Mouse (Mus musculus) hindbrain, embryonic 15.5 days (tissue): ENCODE measurements around the gene Fbxl20. TPM values are rescaled to one million over a fixed set of nuclear protein-coding genes. Genes with fewer than 3 reads are reported as not detected.

ENCODE experiments used
- ATAC-seq: fragments of 200-750 bp; cut with Nextera tagmentation; 2 replicates; pipeline ENCODE4 v1.8.0; 2017; ENCODE audit warnings: low read depth, moderate number of reproducible peaks, moderate TSS enrichment; ENCODE audit not compliant: low FRiP score
- H3K27ac ChIP-seq: fragments of 300-500 bp; sonication (generic); replicated peaks from 2 replicates; pipeline ENCODE4 v1.5.1; 2015; ENCODE audit warnings: mild to moderate bottlenecking, inconsistent platforms
- H3K27me3 ChIP-seq: fragments of 300-500 bp; sonication (generic); 2 replicates; pipeline ENCODE4 v1.6.1; 2015; ENCODE audit warnings: control low read depth, inconsistent platforms
- H3K36me3 ChIP-seq: fragments of 300-500 bp; sonication (generic); 2 replicates; pipeline ENCODE4 v1.6.1; 2015; ENCODE audit warnings: control low read depth, inconsistent platforms
- H3K4me1 ChIP-seq: fragments of 300-500 bp; sonication (generic); replicated peaks from 2 replicates; pipeline ENCODE4 v1.6.1; 2015; ENCODE audit warnings: control low read depth, inconsistent platforms
- H3K4me2 ChIP-seq: fragments of 300-500 bp; sonication (generic); 2 replicates; pipeline ENCODE4 v1.6.1; 2015; ENCODE audit warnings: moderate library complexity, mild to moderate bottlenecking, inconsistent platforms
- H3K4me3 ChIP-seq: fragments of 300-500 bp; sonication (generic); 2 replicates; pipeline ENCODE4 v1.5.1; 2015; ENCODE audit warnings: mild to moderate bottlenecking, inconsistent platforms
- H3K9ac ChIP-seq: fragments of 300-500 bp; sonication (generic); 2 replicates; pipeline ENCODE4 v1.6.1; 2015; ENCODE audit warnings: inconsistent platforms
- H3K9me3 ChIP-seq: fragments of 300-500 bp; sonication (generic); 2 replicates; pipeline ENCODE4 v1.6.1; 2016; ENCODE audit warnings: control low read depth, inconsistent platforms
- WGBS: fragments of 180-500 bp; shearing (Covaris S2); methylation state at CpG from one replicate; pipeline ENCODE4 v1.1.7; 2015; 5-methylcytosine and 5-hydroxymethylcytosine counted together
- polyA plus RNA-seq: library from polyadenylated mRNA; unstranded; fragments of >200 nt; fragmentation: Nextera tagmentation; extraction: Ambion mirVana; gene quantifications from 2 replicates; pipeline ENCODE4 v1.2.1, GENCODE M21; 2015

The Fbxl20 gene
- polyA plus RNA-seq, 1 experiment from 2014 or later = 27.5 TPM

DNA sequence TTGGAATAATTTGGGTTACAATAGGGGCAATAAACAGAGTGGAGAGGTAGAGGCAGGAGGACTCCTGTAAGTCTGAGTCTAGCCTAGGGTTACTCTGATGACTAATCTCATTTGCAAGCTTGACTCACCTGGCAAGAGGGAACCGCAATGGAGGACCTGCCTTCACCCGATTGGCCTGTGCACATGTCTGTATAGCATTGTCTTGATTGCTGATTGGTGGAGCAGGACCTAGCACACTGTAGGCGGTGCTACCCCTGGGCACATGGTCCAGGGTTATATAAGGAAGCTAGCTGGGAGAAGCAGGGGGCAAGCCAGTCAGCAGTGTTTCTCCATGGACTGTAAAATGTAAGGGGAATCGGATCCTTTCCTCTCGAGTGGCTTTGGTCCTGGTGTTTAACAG, 92.2 kb downstream of the Fbxl20 start:
- H3K4me3 ChIP-seq = no peak overlapping the region
- peaks cover 16% of the 10 kb centered on the region for H3K4me1 ChIP-seq
- no peaks in the 10 kb centered on the region for H3K9me3 ChIP-seq
- H3K9ac ChIP-seq = no peak overlapping the region
- H3K27me3 ChIP-seq = peaks cover 11% of the 10 kb centered on the region
- no peak overlapping the region for H3K27ac ChIP-seq
- no peak for ATAC-seq
- H3K36me3 ChIP-seq = no peaks in the 10 kb centered on the region
- WGBS = 84% methylated on average over 5 of the region's 5 CpGs
- no peak overlapping the region for H3K4me2 ChIP-seq

GRCm38 (mm10) chr11:98057466-98057865, 92.7 kb downstream of the Fbxl20 start:
- H3K9ac ChIP-seq = no peak overlapping the region
- H3K4me2 ChIP-seq = no peak overlapping the region
- H3K9me3 ChIP-seq = no peaks in the 10 kb centered on the region
- WGBS = 31% methylated on average over 9 of the region's 9 CpGs
- no peak overlapping the region for H3K4me3 ChIP-seq
- ATAC-seq = no peak
- H3K4me1 ChIP-seq = peaks cover 21% of the 10 kb centered on the region
- peaks cover 16% of the 10 kb centered on the region for H3K27me3 ChIP-seq
- no peak overlapping the region for H3K27ac ChIP-seq
- no peaks in the 10 kb centered on the region for H3K36me3 ChIP-seq

DNA sequence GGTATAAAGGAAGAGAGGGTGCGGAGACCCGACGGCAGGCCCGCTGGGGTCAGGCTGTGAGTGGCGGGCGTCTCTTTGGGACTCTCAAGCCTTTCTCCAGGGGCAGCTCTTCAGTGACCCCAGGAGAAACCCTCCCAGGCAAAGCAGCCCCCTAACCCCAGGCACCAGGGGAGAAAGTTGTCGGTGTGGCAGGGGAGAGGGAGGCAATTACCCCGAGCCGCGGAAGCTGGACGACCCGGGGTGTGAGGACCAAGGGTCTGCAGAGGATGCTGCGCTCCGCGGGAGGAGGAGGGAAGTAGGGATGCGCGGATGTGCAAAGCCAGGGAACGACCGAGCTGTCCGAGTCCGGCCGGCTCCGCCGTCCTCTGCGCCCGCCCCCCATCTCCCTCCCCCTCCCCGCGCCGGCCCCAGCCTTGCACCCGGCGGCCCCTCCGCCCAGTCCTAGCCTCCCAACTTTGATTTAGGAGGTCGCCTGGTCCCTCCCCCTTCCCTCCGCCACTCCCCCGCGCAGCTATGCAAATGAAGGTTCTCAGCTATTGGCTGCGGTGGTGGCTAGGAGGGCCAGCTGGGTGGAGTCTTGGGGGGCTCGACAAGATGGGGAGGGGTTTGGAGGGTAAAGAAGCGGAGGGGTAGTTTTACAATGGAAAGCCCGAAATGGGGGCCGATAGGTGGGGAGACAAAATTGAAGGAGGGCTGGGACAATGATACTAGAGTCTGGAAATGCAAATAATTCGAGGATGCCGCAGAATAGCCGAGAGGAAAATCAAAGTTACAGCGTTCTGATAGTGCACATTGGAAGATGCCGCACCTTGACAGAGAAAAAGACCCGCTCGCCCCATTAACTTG, 97.0 kb downstream of the Fbxl20 start, which contains the start of gene Stac2:
Stac2 (minus strand) TSS at position 474 of the 846 bp plus-strand sequence.
- WGBS = under 1% methylated on average over 32 of the region's 48 CpGs

GRCm38 (mm10) chr11:98052129-98052988, 97.8 kb downstream of the Fbxl20 start:
- Histone ChIP-seq H3K27ac (peak overlapping the region; percentile 57), H3K9me3 (no peaks in the 10 kb centered on the region), H3K36me3 (no peaks in the 10 kb centered on the region), H3K4me1 (peaks cover 31% of the 10 kb centered on the region), H3K27me3 (peaks cover 33% of the 10 kb centered on the region), H3K9ac (peak overlapping the region; percentile 63), H3K4me2 (peak overlapping the region; percentile 78), H3K4me3 (peak overlapping the region; percentile 63)
- WGBS = under 1% methylated on average over 76 of the region's 83 CpGs
- ATAC-seq = peak; percentile 36; the same call in 1 of the 2 replicates

More for the DNA sequence above, 97.0 kb downstream of the Fbxl20 start, which contains the start of gene Stac2:
- H3K4me3 ChIP-seq = peak within 1 kb of the TSS; percentile 63
- no peaks in the 10 kb centered on the region for H3K9me3 ChIP-seq
- peak; percentile 90 for ATAC-seq
- H3K36me3 ChIP-seq = no peaks in the 10 kb centered on the region
- H3K4me2 ChIP-seq = peak within 1 kb of the TSS; percentile 78
- H3K9ac ChIP-seq = peak within 1 kb of the TSS; percentile 63
- H3K27me3 ChIP-seq = peaks cover 33% of the 10 kb centered on the region
- peaks cover 25% of the 10 kb centered on the region for H3K4me1 ChIP-seq
- peak within 1 kb of the TSS; percentile 57 for H3K27ac ChIP-seq

DNA sequence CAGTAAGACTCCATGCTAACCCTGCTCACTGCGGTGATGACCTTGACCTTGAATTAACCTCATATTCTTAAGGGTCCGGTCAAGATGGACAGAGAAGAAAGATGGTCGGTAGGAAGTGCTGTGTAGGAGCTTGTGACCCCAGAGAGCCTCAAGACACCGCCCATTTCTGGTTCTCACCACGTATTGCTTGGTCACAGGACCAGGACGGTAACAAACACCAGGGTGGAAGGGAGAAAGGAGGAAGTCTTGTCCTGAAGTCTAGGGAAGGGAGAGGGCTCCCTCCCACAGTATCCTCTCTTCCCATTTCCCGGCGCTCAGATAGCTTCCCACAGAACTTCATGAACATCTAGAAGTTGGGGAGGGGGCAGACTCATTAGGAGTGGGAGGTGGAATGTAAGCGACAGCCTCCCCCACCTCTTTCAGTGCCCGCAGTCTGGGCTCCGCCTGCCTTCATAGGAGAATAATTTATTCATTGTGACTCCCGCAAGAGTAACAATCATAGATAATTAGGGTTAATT, 98.5 kb downstream of the Fbxl20 start:
- Histone ChIP-seq H3K4me2 (peak overlapping the region; percentile 78), H3K36me3 (no peaks in the 10 kb centered on the region), H3K27me3 (peaks cover 33% of the 10 kb centered on the region), H3K4me1 (peaks cover 31% of the 10 kb centered on the region), H3K4me3 (peak overlapping the region; percentile 63), H3K9me3 (no peaks in the 10 kb centered on the region), H3K9ac (peak overlapping the region; percentile 63; the same call in 1 of the 2 replicates), H3K27ac (no peak overlapping the region)
- WGBS = 7% methylated on average over 12 of the region's 12 CpGs
- ATAC-seq = no peak

GRCm38 (mm10) chr11:98050940-98051339, 99.3 kb downstream of the Fbxl20 start:
- H3K9me3 ChIP-seq = no peaks in the 10 kb centered on the region
- H3K27ac ChIP-seq = no peak overlapping the region
- no peaks in the 10 kb centered on the region for H3K36me3 ChIP-seq
- H3K4me2 ChIP-seq = peak overlapping the region; percentile 78; the same call in 1 of the 2 replicates
- WGBS = no CpG with 5 or more reads among the region's 2 CpGs
- ATAC-seq = no peak
- peaks cover 31% of the 10 kb centered on the region for H3K4me1 ChIP-seq
- H3K27me3 ChIP-seq = peaks cover 33% of the 10 kb centered on the region
- no peak overlapping the region for H3K9ac ChIP-seq
- no peak overlapping the region for H3K4me3 ChIP-seq

DNA sequence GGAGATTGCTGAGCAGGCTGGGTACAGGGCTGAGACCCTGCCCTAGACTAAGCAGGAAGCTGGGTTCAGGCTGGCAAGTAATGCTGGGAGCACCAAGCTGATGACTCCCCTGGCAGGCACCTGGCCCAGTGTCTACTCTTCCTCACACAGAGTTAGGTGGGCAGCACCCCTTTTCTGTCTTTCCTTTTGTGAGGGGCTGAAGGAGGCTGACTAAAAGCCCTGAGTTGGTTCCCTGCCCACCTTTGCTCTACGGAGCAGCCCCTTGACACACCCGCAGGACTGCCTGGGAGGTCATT, 99.7 kb downstream of the Fbxl20 start:
- no peaks in the 10 kb centered on the region for H3K36me3 ChIP-seq
- no peak overlapping the region for H3K9ac ChIP-seq
- ATAC-seq = no peak
- H3K4me1 ChIP-seq = peaks cover 31% of the 10 kb centered on the region
- no peak overlapping the region for H3K27ac ChIP-seq
- no peaks in the 10 kb centered on the region for H3K9me3 ChIP-seq
- H3K4me2 ChIP-seq = no peak overlapping the region
- no peak overlapping the region for H3K4me3 ChIP-seq
- WGBS = 16% methylated on average over 2 of the region's 2 CpGs
- H3K27me3 ChIP-seq = peaks cover 28% of the 10 kb centered on the region

GRCm38 (mm10) chr11:98049672-98050519, 100.3 kb downstream of the Fbxl20 start:
- no peaks in the 10 kb centered on the region for H3K9me3 ChIP-seq
- H3K9ac ChIP-seq = no peak overlapping the region
- no peak overlapping the region for H3K4me2 ChIP-seq
- peaks cover 23% of the 10 kb centered on the region for H3K27me3 ChIP-seq
- peaks cover 31% of the 10 kb centered on the region for H3K4me1 ChIP-seq
- WGBS = 78% methylated on average over 14 of the region's 14 CpGs
- no peak overlapping the region for H3K4me3 ChIP-seq
- ATAC-seq = no peak
- H3K27ac ChIP-seq = no peak overlapping the region
- H3K36me3 ChIP-seq = no peaks in the 10 kb centered on the region

DNA sequence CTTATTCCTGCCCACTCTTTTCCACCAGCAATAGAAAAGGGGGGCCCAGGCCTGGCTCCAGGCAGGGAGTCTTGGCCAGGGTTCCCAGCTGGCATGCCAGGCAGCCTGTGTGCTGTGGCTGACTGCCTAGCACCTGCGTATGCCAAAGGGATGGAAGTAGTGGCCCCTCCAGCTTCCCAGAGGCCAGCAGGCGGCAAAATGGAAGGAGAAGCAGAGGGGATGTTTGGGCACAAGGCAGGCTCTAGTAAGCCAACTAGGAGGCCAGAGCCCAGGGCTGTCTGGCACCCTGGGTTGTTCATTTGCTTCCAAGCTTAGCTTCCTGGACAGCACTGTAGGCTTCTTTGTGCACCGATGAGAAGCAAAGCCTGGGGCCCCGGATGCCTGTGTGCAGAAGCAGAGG, 102.5 kb downstream of the Fbxl20 start:
- H3K4me3 ChIP-seq = no peak overlapping the region
- H3K4me2 ChIP-seq = no peak overlapping the region
- ATAC-seq = peak; percentile 50; the same call in 1 of the 2 replicates
- WGBS = 58% methylated on average over 4 of the region's 4 CpGs
- H3K27me3 ChIP-seq = peaks cover 19% of the 10 kb centered on the region
- peaks cover 21% of the 10 kb centered on the region for H3K4me1 ChIP-seq
- no peaks in the 10 kb centered on the region for H3K9me3 ChIP-seq
- no peak overlapping the region for H3K9ac ChIP-seq
- H3K27ac ChIP-seq = peak overlapping the region; percentile 18; the same call in 1 of the 2 replicates
- no peaks in the 10 kb centered on the region for H3K36me3 ChIP-seq

GRCm38 (mm10) chr11:98046466-98046865, 103.7 kb downstream of the Fbxl20 start:
- WGBS = 61% methylated on average over 1 of the region's 1 CpGs
- H3K36me3 ChIP-seq = no peaks in the 10 kb centered on the region
- no peak overlapping the region for H3K9ac ChIP-seq
- no peaks in the 10 kb centered on the region for H3K9me3 ChIP-seq
- H3K27me3 ChIP-seq = peaks cover 13% of the 10 kb centered on the region
- no peak overlapping the region for H3K4me3 ChIP-seq
- no peak overlapping the region for H3K27ac ChIP-seq
- H3K4me2 ChIP-seq = no peak overlapping the region
- peaks cover 8% of the 10 kb centered on the region; the same call in 1 of the 2 replicates for H3K4me1 ChIP-seq
- ATAC-seq = no peak

DNA sequence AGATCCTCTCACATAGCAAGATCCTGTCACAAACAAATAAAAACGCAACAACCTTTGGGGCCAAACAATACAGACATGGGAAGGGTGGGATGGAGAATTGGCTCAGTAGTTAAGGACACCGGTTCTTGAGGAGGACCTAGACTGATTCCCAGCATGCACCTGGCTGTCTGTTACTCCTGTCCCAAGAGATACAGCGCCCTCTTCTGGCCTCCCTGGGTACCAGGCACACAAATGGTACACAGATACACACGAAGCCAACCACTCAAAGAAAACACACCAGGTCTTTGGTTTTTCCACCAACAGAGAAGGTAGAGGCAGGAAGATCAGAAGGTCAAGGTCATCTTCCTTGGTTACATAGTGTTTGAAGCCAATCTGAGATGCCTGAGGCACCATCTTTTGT, 104.6 kb downstream of the Fbxl20 start:
- H3K4me2 ChIP-seq = no peak overlapping the region
- no peaks in the 10 kb centered on the region for H3K36me3 ChIP-seq
- no peak overlapping the region for H3K9ac ChIP-seq
- 69% methylated on average over 4 of the region's 4 CpGs for WGBS
- H3K9me3 ChIP-seq = no peaks in the 10 kb centered on the region
- ATAC-seq = no peak
- H3K27me3 ChIP-seq = peaks cover 8% of the 10 kb centered on the region; the same call in 1 of the 2 replicates
- 0 out of 2 replicates have a peak, but pooled peaks cover 6% of the 10 kb centered on the region for H3K4me1 ChIP-seq
- no peak overlapping the region for H3K4me3 ChIP-seq
- H3K27ac ChIP-seq = no peak overlapping the region
